Mouse (Mus musculus) liver, embryonic 14.5 days (tissue): ENCODE data around the gene Ankdd1b.

Experiments used
- CTCF ChIP-seq: IDR thresholded peaks from 2 replicates; pipeline ENCODE4 v1.5.1; 2016; ENCODE audit warnings: antibody characterized with exemption, low read depth, control low read depth
- EP300 ChIP-seq: IDR thresholded peaks from 2 replicates; pipeline ENCODE4 v1.6.1; 2016; ENCODE audit warnings: antibody characterized with exemption, low read depth

- no peak for TF ChIP-seq CTCF
- TF ChIP-seq EP300, result no peak
These were observed 20.7 kb downstream of the Ankdd1b start for GRCm38 (mm10) chr13:96450205-96450856.
